ENCODE assay signal across 8 mouse cellular contexts in the genomic region with DNA sequence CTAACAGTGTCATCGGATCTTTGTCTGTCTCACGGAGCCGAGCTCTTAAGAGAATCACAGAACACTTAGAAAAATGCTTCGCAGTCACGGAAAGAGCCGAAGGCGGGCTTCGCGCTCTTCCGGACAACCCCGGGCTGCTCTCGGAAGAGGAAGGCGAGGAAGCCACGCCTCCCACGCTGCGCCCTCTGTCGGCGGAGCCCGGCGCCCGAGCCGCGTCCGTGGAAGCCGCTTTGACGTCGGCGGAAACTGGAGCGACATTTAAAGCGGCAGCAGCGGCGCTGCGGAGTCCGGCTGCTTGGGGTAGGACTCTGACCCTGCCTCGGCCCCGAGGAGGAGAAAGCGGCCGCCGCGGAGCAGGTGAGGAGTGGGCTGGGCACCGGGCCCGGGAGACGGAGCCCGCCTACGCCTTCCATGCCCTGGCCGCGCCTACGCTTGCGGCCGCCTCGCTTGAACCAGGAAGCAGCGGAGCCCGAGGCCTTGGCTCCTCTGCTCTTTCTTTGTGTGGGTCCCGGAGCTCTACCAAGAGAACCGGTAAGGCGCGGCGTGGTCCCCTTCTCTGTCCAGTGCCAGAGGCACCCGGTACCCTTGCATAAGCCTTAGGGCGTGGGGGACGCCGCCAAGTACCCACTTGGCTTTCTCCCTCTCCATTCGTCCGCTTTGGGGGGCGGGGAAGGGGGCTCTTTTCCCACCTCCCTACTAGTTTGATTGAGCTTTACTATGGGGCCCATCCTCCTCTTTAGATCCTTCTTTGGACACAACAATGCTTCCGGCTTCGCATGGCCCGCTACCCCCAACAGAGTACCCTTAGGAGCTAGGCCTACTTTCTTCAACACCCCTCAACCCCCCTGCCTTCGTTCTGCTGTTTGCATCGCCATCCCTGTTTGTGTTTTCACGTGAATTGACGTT. TPM values are rescaled to one million over a fixed set of nuclear protein-coding genes. Genes with fewer than 3 reads are reported as not detected.
DNase-seq lines count a peak whose midpoint lies in the region; ATAC-seq and TF ChIP-seq lines count a peak whose summit lies in the region.

Zbtb33 (plus strand) TSS at position 242 of the 906 bp plus-strand sequence.

- no peaks in the 10 kb centered on the region for H3K36me3 ChIP-seq in forebrain, postnatal 0 days (ENCODE audit: insufficient read depth)
- peaks cover 15% of the 10 kb centered on the region; the same call in 1 of the 2 replicates for H3K36me3 ChIP-seq in lung, embryonic 14.5 days (ENCODE audit: insufficient read depth)

- no peaks in the 10 kb centered on the region for H3K4me1 ChIP-seq in cerebellum, adult 2 months (ENCODE audit: control insufficient read depth, insufficient read depth, low read length)
- H3K4me1 ChIP-seq in forebrain, postnatal 0 days (ENCODE audit: insufficient read depth): 0 out of 2 replicates have a peak, but pooled peaks cover 5% of the 10 kb centered on the region
- no peaks in the 10 kb centered on the region for H3K4me1 ChIP-seq in lung, embryonic 14.5 days (ENCODE audit: insufficient read depth)

- peak; percentile 54; the same call in 1 of the 2 replicates for TF ChIP-seq CTCF in cerebellum, adult 2 months (IDR thresholded peaks at IDR 0.05; ENCODE audit: borderline replicate concordance, insufficient read depth, low read depth, low read length)
- TF ChIP-seq CTCF in forebrain, postnatal 0 days (IDR thresholded peaks at IDR 0.05; ENCODE audit: low read depth): peak; percentile 83
- peak; percentile 77 for TF ChIP-seq CTCF in lung, embryonic 14.5 days (IDR thresholded peaks at IDR 0.05; ENCODE audit: low read depth)

- H3K27me3 ChIP-seq in cerebellum, adult 2 months (ENCODE audit: control insufficient read depth, insufficient read depth, low read length): no peaks in the 10 kb centered on the region
- no peaks in the 10 kb centered on the region for H3K27me3 ChIP-seq in forebrain, postnatal 0 days (ENCODE audit: insufficient read depth, low read length)
- H3K27me3 ChIP-seq in lung, embryonic 14.5 days (ENCODE audit: insufficient read depth, low read length): no peaks in the 10 kb centered on the region

- no peaks in the 10 kb centered on the region for H3K9me3 ChIP-seq in forebrain, postnatal 0 days (ENCODE audit: low read length)
- no peaks in the 10 kb centered on the region for H3K9me3 ChIP-seq in lung, embryonic 14.5 days (ENCODE audit: low read depth, low read length)

- DNase-seq in MEL-GATA-1-ER (ENCODE audit: extremely low read depth, low read depth): peak; percentile 56
- DNase-seq in cerebellum, adult 2 months: peak; percentile 86 to 89
- peak; percentile 93 for DNase-seq in forebrain, postnatal 0 days
- peak; percentile 92 for DNase-seq in heart, postnatal 4 days
- peak; percentile 66 to 82 for DNase-seq in layer of hippocampus, adult 8-10 months (ENCODE audit: low spot score in 2 of 2)
- DNase-seq in lung, embryonic 14.5 days: peak; percentile 93
- peak; percentile 83 for DNase-seq in testis, postnatal 14 days (ENCODE audit: low spot score)

- peak within 1 kb of the TSS; percentile 78 for H3K9ac ChIP-seq in forebrain, postnatal 0 days
- peak within 1 kb of the TSS; percentile 72 for H3K9ac ChIP-seq in lung, embryonic 14.5 days

- H3K4me3 ChIP-seq in cerebellum, adult 2 months (replicated peaks; ENCODE audit: insufficient read depth, low read depth, low read length): peak within 1 kb of the TSS; percentile 80
- H3K4me3 ChIP-seq in forebrain, postnatal 0 days (ENCODE audit: low read depth, low read length): peak within 1 kb of the TSS; percentile 58
- H3K4me3 ChIP-seq in lung, embryonic 14.5 days (ENCODE audit: low read depth, low read length): peak within 1 kb of the TSS; percentile 62

- peak within 1 kb of the TSS; percentile 90 for H3K27ac ChIP-seq in cerebellum, adult 2 months (ENCODE audit: insufficient read depth, low read length)
- peak within 1 kb of the TSS; percentile 83 for H3K27ac ChIP-seq in forebrain, postnatal 0 days (ENCODE audit: low read depth, low read length)
- H3K27ac ChIP-seq in lung, embryonic 14.5 days (ENCODE audit: low read depth): peak within 1 kb of the TSS; percentile 86

- WGBS in cerebellum, adult 2 months: 9% methylated on average over 70 of the region's 72 CpGs
- 21% methylated on average over 71 of the region's 72 CpGs for WGBS in forebrain, postnatal 0 days
- WGBS in lung, embryonic 14.5 days: 9% methylated on average over 51 of the region's 72 CpGs

- peak; percentile 24; the same call in 1 of the 2 replicates for TF ChIP-seq POLR2A in cerebellum, adult 2 months (IDR thresholded peaks at IDR 0.05; ENCODE audit: borderline replicate concordance, insufficient read depth, low read length)

- H3K4me2 ChIP-seq in forebrain, postnatal 0 days (ENCODE audit: low read depth): peak within 1 kb of the TSS; percentile 52
- peak within 1 kb of the TSS; percentile 64 for H3K4me2 ChIP-seq in lung, embryonic 14.5 days

- peak; percentile 98 for ATAC-seq in forebrain, postnatal 0 days
- ATAC-seq in lung, embryonic 14.5 days (ENCODE audit: insufficient read depth): peak; percentile 94
- ATAC-seq in neutrophil, adult 5-6 weeks (ENCODE audit: extremely low read depth, insufficient number of reproducible peaks, low FRiP score, poor library complexity, severe bottlenecking): peak; percentile 94

RNA-seq across cellular contexts. Expression of gene Zbtb33, which starts in this region (rescaled TPM):
- 7.9 and 9.8 TPM in 2 replicates for polyA plus RNA-seq in cerebellum, adult 2 months (2012; rRNA removed)
- 32.4 and 37.7 TPM in 2 replicates for total RNA-seq in forebrain, postnatal 0 days (2014; rRNA removed)
- polyA plus RNA-seq in forebrain, postnatal 0 days (2015; fragmentation: Nextera tagmentation; extraction: Ambion mirVana): 4.2 and 4.8 TPM in 2 replicates
- total RNA-seq in heart, postnatal 4 days (2021): 10 to 100 TPM; 13.7 to 14.5 TPM
- 10 to 100 TPM; 21.5 to 27.4 (median 24.7) TPM for total RNA-seq in layer of hippocampus, adult 8-10 months (2022)
- 5.6 and 6.0 TPM in 2 replicates for polyA plus RNA-seq in lung, embryonic 14.5 days (2014; fragmentation: Nextera tagmentation; extraction: Ambion mirVana)
- 31.8 and 36.2 TPM in 2 replicates for total RNA-seq in neutrophil, adult 5-6 weeks (2017)

Comparison
In these comparisons a context has a peak if more than half of its experiments do, and no peak if none do; other contexts are left out.
1. Peak in every context shown above with its lines: DNase-seq, ATAC-seq, H3K4me3 ChIP-seq and H3K27ac ChIP-seq.